Mouse (Mus musculus): ENCODE results near the gene Snd1. TPM values are rescaled to one million over a fixed set of nuclear protein-coding genes. Genes with fewer than 3 reads are reported as not detected.

Snd1 gene
- total and polyA plus RNA-seq, 3 experiments: 83.7 to 377 (median 210) TPM

- Histone ChIP-seq H3K27me3 (replicated peaks) (no peaks in the 10 kb centered on the region), H3K27ac (ENCODE audit: insufficient read depth, low read depth) (no peak within 1 kb of the TSS), H3K4me3 (replicated peaks in 1 of 3; ENCODE audit: low read depth in 2 of 3, low read length in 2 of 3, poor library complexity in 1 of 3) (no peak within 1 kb of the TSS), H3K4me2 (ENCODE audit: insufficient read depth, low read depth, poor library complexity, severe bottlenecking) (no peak within 1 kb of the TSS), H3K79me2 (replicated peaks; ENCODE audit: control insufficient read depth, extremely low read depth, insufficient read depth, poor library complexity, severe bottlenecking) (no peaks in the 10 kb centered on the region), H3K9me3 (replicated peaks; ENCODE audit: low read length) (no peaks in the 10 kb centered on the region), H3K9ac (ENCODE audit: insufficient read depth, low read depth) (no peak within 1 kb of the TSS), H3K36me3 (replicated peaks in 1 of 2; ENCODE audit: control insufficient read depth in 1 of 2, insufficient read depth in 1 of 2, low read length in 1 of 2) (peaks cover 13 to 35% of the 10 kb centered on the region in 2 experiments), H3K4me1 (ENCODE audit: control insufficient read depth in 1 of 2, insufficient read depth in 2 of 2) (peaks cover 3 to 18% of the 10 kb centered on the region in 2 experiments; a peak in 3 of 4 replicates)
- in situ Hi-C loops (cut with MboI; ENCODE audit: low pct_ligation_motif_present, low pct_unique_long_range_greater_than_20kb, low sequenced_read_pairs) (no loop called here), dilution Hi-C loops (cut with MboI; ENCODE audit: extremely low pct_ligation_motif_present, extremely low pct_unique_long_range_greater_than_20kb, low sequenced_read_pairs) (no loop called here)
- no peak for DNase-seq (ENCODE audit: extremely low read depth)
- TF ChIP-seq UBTF (IDR thresholded peaks at IDR 0.05; ENCODE audit: low read depth, low read length) (no peak), E2F4 (IDR thresholded peaks at IDR 0.05; ENCODE audit: insufficient replicate concordance, low read depth, low read length) (no peak), SMC3 (IDR thresholded peaks at IDR 0.05; ENCODE audit: low read depth, low read length) (no peak), MAFK (IDR thresholded peaks at IDR 0.05; ENCODE audit: insufficient replicate concordance, low read length) (no peak), IRF4 (IDR thresholded peaks at IDR 0.05; ENCODE audit: low read depth, low read length) (no peak), CHD2 (IDR thresholded peaks at IDR 0.05; ENCODE audit: low read length) (no peak), ZKSCAN1 (IDR thresholded peaks at IDR 0.05; ENCODE audit: borderline replicate concordance, low read depth, low read length) (no peak), ZMIZ1 (IDR thresholded peaks at IDR 0.05; ENCODE audit: low read depth, low read length) (no peak), EP300 (IDR thresholded peaks at IDR 0.05; ENCODE audit: low read length) (no peak), RAD21 (IDR thresholded peaks at IDR 0.05; ENCODE audit: low read depth, low read length) (no peak)
Observed at GRCm38 (mm10) chr6:28428290-28428689, 46.6 kb upstream of the Snd1 start, which contains the start of gene Gcc1. Gene Gcc1, minus strand, starts transcription at chr6:28428390.

- TF ChIP-seq PAX5 (IDR thresholded peaks at IDR 0.05; ENCODE audit: low read length) (no peak), CTCF (conservative IDR thresholded peaks at IDR 0.05 in 1 of 2, IDR thresholded peaks at IDR 0.05 in 1 of 2; ENCODE audit: low read depth in 2 of 2, low read length in 2 of 2) (no peak)
- H3K36me3 ChIP-seq (replicated peaks in 1 of 2; ENCODE audit: control insufficient read depth in 1 of 2, insufficient read depth in 1 of 2, low read length in 1 of 2): peaks cover 13 to 32% of the 10 kb centered on the region in 2 experiments
- no peaks in the 10 kb centered on the region for H3K79me2 ChIP-seq (replicated peaks; ENCODE audit: control insufficient read depth, extremely low read depth, insufficient read depth, poor library complexity, severe bottlenecking)
- DNase-seq (ENCODE audit: extremely low read depth): no peak
- in situ Hi-C loops (cut with MboI; ENCODE audit: low pct_ligation_motif_present, low pct_unique_long_range_greater_than_20kb, low sequenced_read_pairs) (no loop called here), dilution Hi-C loops (cut with MboI; ENCODE audit: extremely low pct_ligation_motif_present, extremely low pct_unique_long_range_greater_than_20kb, low sequenced_read_pairs) (no loop called here)
- H3K4me3 ChIP-seq (replicated peaks in 1 of 3; ENCODE audit: low read depth in 2 of 3, low read length in 2 of 3, poor library complexity in 1 of 3): no peak overlapping the region
- peaks cover 0 to 11% of the 10 kb centered on the region in 2 experiments; a peak in 2 of 4 replicates for H3K4me1 ChIP-seq (ENCODE audit: control insufficient read depth in 1 of 2, insufficient read depth in 2 of 2)
- H3K9ac ChIP-seq (ENCODE audit: insufficient read depth, low read depth): no peak overlapping the region
- H3K27ac ChIP-seq (ENCODE audit: insufficient read depth, low read depth): no peak overlapping the region
- H3K9me3 ChIP-seq (replicated peaks; ENCODE audit: low read length): no peaks in the 10 kb centered on the region
- no peak overlapping the region for H3K4me2 ChIP-seq (ENCODE audit: insufficient read depth, low read depth, poor library complexity, severe bottlenecking)
- no peaks in the 10 kb centered on the region for H3K27me3 ChIP-seq (replicated peaks)
Observed at GRCm38 (mm10) chr6:28429870-28430269, 45.1 kb upstream of the Snd1 start.

GRCm38 (mm10) chr6:28430795-28431537 is 44.0 kb upstream of the Snd1 start:
- no peak for DNase-seq (ENCODE audit: extremely low read depth)

More at GRCm38 (mm10) chr6:28430795-28431537, 44.0 kb upstream of the Snd1 start:
- H3K36me3 ChIP-seq (replicated peaks in 1 of 2; ENCODE audit: control insufficient read depth in 1 of 2, insufficient read depth in 1 of 2, low read length in 1 of 2): peaks cover 8 to 23% of the 10 kb centered on the region in 2 experiments
- H3K4me1 ChIP-seq (ENCODE audit: control insufficient read depth in 1 of 2, insufficient read depth in 2 of 2): peaks cover 0 to 7% of the 10 kb centered on the region in 2 experiments; a peak in 2 of 4 replicates
- dilution Hi-C loops (cut with MboI; ENCODE audit: extremely low pct_ligation_motif_present, extremely low pct_unique_long_range_greater_than_20kb, low sequenced_read_pairs) (no loop called here), in situ Hi-C loops (cut with MboI; ENCODE audit: low pct_ligation_motif_present, low pct_unique_long_range_greater_than_20kb, low sequenced_read_pairs) (no loop called here)
- no peaks in the 10 kb centered on the region for H3K9me3 ChIP-seq (replicated peaks; ENCODE audit: low read length)
- H3K9ac ChIP-seq (ENCODE audit: insufficient read depth, low read depth): no peak overlapping the region
- no peaks in the 10 kb centered on the region for H3K27me3 ChIP-seq (replicated peaks)
- no peak overlapping the region for H3K4me3 ChIP-seq (replicated peaks in 1 of 3; ENCODE audit: low read depth in 2 of 3, low read length in 2 of 3, poor library complexity in 1 of 3)
- peak overlapping the region; percentile 35; the same call in 1 of the 2 replicates for H3K4me2 ChIP-seq (ENCODE audit: insufficient read depth, low read depth, poor library complexity, severe bottlenecking)
- no peaks in the 10 kb centered on the region for H3K79me2 ChIP-seq (replicated peaks; ENCODE audit: control insufficient read depth, extremely low read depth, insufficient read depth, poor library complexity, severe bottlenecking)
- H3K27ac ChIP-seq (ENCODE audit: insufficient read depth, low read depth): no peak overlapping the region
- TF ChIP-seq ZC3H11A (IDR thresholded peaks at IDR 0.05; ENCODE audit: low read depth, low read length): no peak
- TF ChIP-seq MAFK (IDR thresholded peaks at IDR 0.05; ENCODE audit: insufficient replicate concordance, low read length): peak; percentile 81
- TF ChIP-seq CTCF (conservative IDR thresholded peaks at IDR 0.05 in 1 of 2, IDR thresholded peaks at IDR 0.05 in 1 of 2; ENCODE audit: low read depth in 2 of 2, low read length in 2 of 2): no peak
- no peak for TF ChIP-seq TBP (conservative IDR thresholded peaks at IDR 0.05; ENCODE audit: low read depth, low read length)
- no peak for TF ChIP-seq NELFE (IDR thresholded peaks at IDR 0.05; ENCODE audit: low read depth, low read length)
- no peak for TF ChIP-seq MEF2A (IDR thresholded peaks at IDR 0.05; ENCODE audit: borderline replicate concordance, low read depth, low read length)
- peak; percentile 23; the same call in 1 of the 2 replicates for TF ChIP-seq EP300 (IDR thresholded peaks at IDR 0.05; ENCODE audit: low read length)
- no peak for TF ChIP-seq CHD1 (IDR thresholded peaks at IDR 0.05; ENCODE audit: low read depth, low read length)
- TF ChIP-seq ELF1 (IDR thresholded peaks at IDR 0.05; ENCODE audit: low read depth, low read length): no peak
- 0 out of 2 replicates have a peak, but pooled peaks have one; percentile 12 for TF ChIP-seq IRF4 (IDR thresholded peaks at IDR 0.05; ENCODE audit: low read depth, low read length)
